Mouse (Mus musculus) testis, adult 2 months (tissue): ENCODE measurements around the gene Il6ra.

Experiments
- CTCF ChIP-seq: fragments of 200-500 bp; IDR thresholded peaks from 2 replicates; pipeline ENCODE4 v1.5.1; 2012; ENCODE audit warnings: low read depth, mild to moderate bottlenecking, inconsistent platforms, low read length, moderate library complexity; ENCODE audit not compliant: control insufficient read depth, insufficient read depth, insufficient replicate concordance
- POLR2A ChIP-seq: fragments of 200-500 bp; IDR thresholded peaks from 2 replicates; pipeline ENCODE4 v1.6.1; 2012; ENCODE audit warnings: low read depth, mild to moderate bottlenecking, inconsistent platforms, low read length, moderate library complexity; ENCODE audit not compliant: control insufficient read depth

DNA sequence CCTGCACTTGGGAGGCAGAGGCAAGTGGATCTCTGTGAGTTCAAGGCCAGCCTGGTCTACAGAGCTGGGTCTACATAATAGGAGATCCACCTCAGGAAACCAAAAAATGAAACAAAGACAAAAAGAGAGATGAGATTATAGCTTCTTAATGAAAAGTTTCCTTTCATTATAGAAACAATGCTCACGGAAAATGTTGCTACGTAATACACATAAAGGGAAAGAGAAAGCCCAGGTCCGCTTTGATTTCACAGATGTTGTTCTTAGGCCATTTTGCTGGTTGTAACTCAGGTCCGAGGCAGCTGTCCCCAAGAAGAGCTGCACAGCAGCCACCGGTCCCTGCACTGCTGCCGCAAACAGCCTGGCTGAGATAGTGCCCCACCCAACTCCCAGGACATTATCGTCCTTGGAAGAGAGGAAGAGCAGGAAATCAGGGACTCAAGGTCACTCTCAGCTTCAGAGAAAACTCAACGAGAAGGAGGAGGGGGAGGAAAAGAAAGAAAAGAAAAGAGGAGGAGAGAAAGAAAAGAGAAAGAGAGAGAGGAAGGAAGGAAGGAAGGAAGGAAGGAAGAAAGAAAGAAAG lies 50.7 kb downstream of the Il6ra start:
- TF ChIP-seq CTCF (no peak), POLR2A (no peak)
